Mouse (Mus musculus): ENCODE results near the gene Arrdc2. TPM values are rescaled to one million over a fixed set of nuclear protein-coding genes. Genes with fewer than 3 reads are reported as not detected.

The Arrdc2 gene
- polyA plus RNA-seq, 1 experiment = 50.3 TPM

- no peak overlapping the region for H3K4me3 ChIP-seq (replicated peaks; ENCODE audit: extremely low read depth, low read depth, low read length)
- no peak for DNase-seq
- WGBS = 78% methylated on average over 5 of the region's 5 CpGs
- H3K4me1 ChIP-seq (ENCODE audit: control insufficient read depth, insufficient read depth, low read length) = 0 out of 2 replicates have a peak, but pooled peaks cover 4% of the 10 kb centered on the region
- TF ChIP-seq CTCF (IDR thresholded peaks at IDR 0.05; ENCODE audit: insufficient read depth, low read length) (no peak), POLR2A (IDR thresholded peaks at IDR 0.05; ENCODE audit: borderline replicate concordance, extremely low read depth, low read depth, low read length) (no peak)
Measured at GRCm38 (mm10) chr8:70843214-70843773, 3.8 kb upstream of the Arrdc2 start.

DNA sequence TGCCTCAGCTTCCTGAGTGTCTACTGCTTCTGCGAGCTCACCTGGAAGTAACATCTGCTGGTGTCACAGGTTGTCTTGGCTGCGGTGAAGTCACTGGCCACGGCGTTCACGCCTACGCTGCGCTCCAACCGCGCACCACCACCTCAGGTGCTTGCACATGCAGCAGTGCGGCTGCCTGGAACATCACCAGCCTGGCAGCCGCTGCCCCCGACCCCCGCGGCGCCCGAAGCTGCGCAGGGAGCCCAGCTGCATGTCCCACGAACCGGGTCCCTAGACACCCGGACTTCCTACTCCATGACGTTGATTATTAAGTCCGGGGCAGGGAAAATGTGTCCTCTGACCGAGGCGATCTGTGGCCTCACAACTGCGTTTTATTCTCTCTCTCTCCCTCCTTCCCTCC, 3.0 kb upstream of the Arrdc2 start:
- DNase-seq = no peak
- Histone ChIP-seq H3K4me1 (ENCODE audit: control insufficient read depth, insufficient read depth, low read length) (0 out of 2 replicates have a peak, but pooled peaks cover 4% of the 10 kb centered on the region), H3K4me3 (replicated peaks; ENCODE audit: extremely low read depth, low read depth, low read length) (no peak overlapping the region)
- TF ChIP-seq POLR2A (IDR thresholded peaks at IDR 0.05; ENCODE audit: borderline replicate concordance, extremely low read depth, low read depth, low read length) (no peak), CTCF (IDR thresholded peaks at IDR 0.05; ENCODE audit: insufficient read depth, low read length) (no peak)
- 66% methylated on average over 25 of the region's 25 CpGs for WGBS

- 27% methylated on average over 22 of the region's 22 CpGs for WGBS
- Histone ChIP-seq H3K4me3 (replicated peaks; ENCODE audit: extremely low read depth, low read depth, low read length) (no peak overlapping the region), H3K4me1 (ENCODE audit: control insufficient read depth, insufficient read depth, low read length) (0 out of 2 replicates have a peak, but pooled peaks cover 4% of the 10 kb centered on the region)
- TF ChIP-seq CTCF (IDR thresholded peaks at IDR 0.05; ENCODE audit: insufficient read depth, low read length) (peak; percentile 96), POLR2A (IDR thresholded peaks at IDR 0.05; ENCODE audit: borderline replicate concordance, extremely low read depth, low read depth, low read length) (no peak)
- DNase-seq = peak; percentile 93
Measured at GRCm38 (mm10) chr8:70841147-70842072, 1.9 kb upstream of the Arrdc2 start.

DNA sequence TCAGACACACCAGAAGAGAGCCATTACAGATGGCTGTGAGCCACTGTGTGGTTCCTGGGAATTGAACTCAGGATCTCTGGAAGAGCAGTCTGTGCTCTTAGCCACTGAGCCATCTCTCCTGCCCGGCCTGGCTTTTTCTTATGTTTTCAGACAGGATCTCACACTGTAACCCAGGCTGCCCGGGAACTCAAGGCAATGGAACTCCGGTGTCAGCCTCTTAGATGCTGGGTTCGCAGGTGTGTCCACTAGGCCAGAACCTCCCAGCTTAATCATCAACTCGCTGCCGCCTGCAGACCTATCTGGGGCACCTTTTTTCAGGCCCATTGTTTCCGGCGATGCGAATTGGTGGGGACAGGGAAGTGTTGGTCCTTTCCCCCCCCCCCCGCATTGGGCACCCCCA, 1.1 kb upstream of the Arrdc2 start:
- DNase-seq = no peak
- TF ChIP-seq POLR2A (IDR thresholded peaks at IDR 0.05; ENCODE audit: borderline replicate concordance, extremely low read depth, low read depth, low read length) (no peak), CTCF (IDR thresholded peaks at IDR 0.05; ENCODE audit: insufficient read depth, low read length) (no peak)
- WGBS = 48% methylated on average over 10 of the region's 10 CpGs
- Histone ChIP-seq H3K4me3 (replicated peaks; ENCODE audit: extremely low read depth, low read depth, low read length) (no peak overlapping the region), H3K4me1 (ENCODE audit: control insufficient read depth, insufficient read depth, low read length) (0 out of 2 replicates have a peak, but pooled peaks cover 4% of the 10 kb centered on the region)

GRCm38 (mm10) chr8:70838654-70839407, 689 bp downstream of the Arrdc2 start:
- 1% methylated on average over 66 of the region's 66 CpGs for whole genome bisulfite sequencing

DNA sequence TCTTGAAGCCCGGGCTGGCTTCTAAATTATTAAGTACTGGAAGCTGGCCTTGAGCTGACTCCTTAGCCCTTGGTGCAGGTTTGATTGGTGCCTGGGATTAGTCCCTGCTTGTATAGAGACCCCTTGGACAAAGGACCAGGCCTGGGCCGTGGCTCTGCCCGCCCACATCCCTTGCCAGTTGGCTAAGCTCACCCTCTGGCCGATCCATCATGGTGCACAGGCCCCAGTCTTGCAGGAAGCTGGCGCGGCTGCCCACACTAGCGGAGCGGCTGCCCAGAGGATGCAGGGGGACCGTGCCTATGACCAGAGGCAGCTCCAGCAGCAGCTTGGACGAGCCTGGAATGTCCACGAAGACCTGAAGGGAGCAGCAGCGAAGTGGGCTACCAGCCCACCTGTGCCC, 2.9 kb downstream of the Arrdc2 start:
- Histone ChIP-seq H3K4me3 (replicated peaks; ENCODE audit: extremely low read depth, low read depth, low read length) (no peak overlapping the region), H3K4me1 (ENCODE audit: control insufficient read depth, insufficient read depth, low read length) (0 out of 2 replicates have a peak, but pooled peaks cover 4% of the 10 kb centered on the region)
- WGBS = 83% methylated on average over 12 of the region's 12 CpGs
- TF ChIP-seq POLR2A (IDR thresholded peaks at IDR 0.05; ENCODE audit: borderline replicate concordance, extremely low read depth, low read depth, low read length) = no peak
- TF ChIP-seq CTCF (IDR thresholded peaks at IDR 0.05; ENCODE audit: insufficient read depth, low read length) = no peak
- DNase-seq = no peak

More at GRCm38 (mm10) chr8:70838654-70839407, 689 bp downstream of the Arrdc2 start:
- peak; percentile 36 for DNase-seq
- Histone ChIP-seq H3K4me3 (replicated peaks; ENCODE audit: extremely low read depth, low read depth, low read length) (peak overlapping the region; percentile 93), H3K4me1 (ENCODE audit: control insufficient read depth, insufficient read depth, low read length) (0 out of 2 replicates have a peak, but pooled peaks cover 4% of the 10 kb centered on the region)
- TF ChIP-seq POLR2A (IDR thresholded peaks at IDR 0.05; ENCODE audit: borderline replicate concordance, extremely low read depth, low read depth, low read length) (no peak), CTCF (IDR thresholded peaks at IDR 0.05; ENCODE audit: insufficient read depth, low read length) (no peak)

GRCm38 (mm10) chr8:70834071-70834470, 5.4 kb downstream of the Arrdc2 start:
- TF ChIP-seq POLR2A (IDR thresholded peaks at IDR 0.05; ENCODE audit: borderline replicate concordance, extremely low read depth, low read depth, low read length) (no peak), CTCF (IDR thresholded peaks at IDR 0.05; ENCODE audit: insufficient read depth, low read length) (no peak)
- H3K4me3 ChIP-seq (replicated peaks; ENCODE audit: extremely low read depth, low read depth, low read length) = no peak overlapping the region
- no peak for DNase-seq
- 90% methylated on average over 3 of the region's 3 CpGs for WGBS
- H3K4me1 ChIP-seq (ENCODE audit: control insufficient read depth, insufficient read depth, low read length) = 0 out of 2 replicates have a peak, but pooled peaks cover 4% of the 10 kb centered on the region

- WGBS = 34% methylated on average over 15 of the region's 15 CpGs
- DNase-seq = no peak
- TF ChIP-seq POLR2A (IDR thresholded peaks at IDR 0.05; ENCODE audit: borderline replicate concordance, extremely low read depth, low read depth, low read length) (no peak), CTCF (IDR thresholded peaks at IDR 0.05; ENCODE audit: insufficient read depth, low read length) (no peak)
- Histone ChIP-seq H3K4me3 (replicated peaks; ENCODE audit: extremely low read depth, low read depth, low read length) (no peak overlapping the region), H3K4me1 (ENCODE audit: control insufficient read depth, insufficient read depth, low read length) (0 out of 2 replicates have a peak, but pooled peaks cover 2% of the 10 kb centered on the region)
Measured at GRCm38 (mm10) chr8:70833520-70833919, 6.0 kb downstream of the Arrdc2 start.

GRCm38 (mm10) chr8:70833018-70833482, 6.5 kb downstream of the Arrdc2 start:
- DNase-seq = peak; percentile 39
- Histone ChIP-seq H3K4me3 (replicated peaks; ENCODE audit: extremely low read depth, low read depth, low read length) (no peak overlapping the region), H3K4me1 (ENCODE audit: control insufficient read depth, insufficient read depth, low read length) (no peaks in the 10 kb centered on the region)
- WGBS = 38% methylated on average over 9 of the region's 9 CpGs
- TF ChIP-seq CTCF (IDR thresholded peaks at IDR 0.05; ENCODE audit: insufficient read depth, low read length) = no peak
- peak; percentile 35; the same call in 1 of the 2 replicates for TF ChIP-seq POLR2A (IDR thresholded peaks at IDR 0.05; ENCODE audit: borderline replicate concordance, extremely low read depth, low read depth, low read length)
